In genomic region chr17:45260421-45260820, GRCm38 (mm10) we compare ENCODE assay signal across 17 mouse cellular contexts.
"Had no signal": no experiment of that assay in that cellular context is flagged by ENCODE, and none has a peak within 500 bp of the region (broad histone marks: within the 10 kb centered on the region; RNA-seq: fewer than 3 reads in every experiment).

No protein-coding gene starts in this region.

- H3K9me3 ChIP-seq: neural tube, embryonic 12.5 days; neural tube, embryonic 13.5 days; neural tube, embryonic 15.5 days; stomach, embryonic 15.5 days had no signal

- H3K27ac ChIP-seq: neural tube, embryonic 12.5 days; neural tube, embryonic 13.5 days; neural tube, embryonic 15.5 days; stomach, embryonic 15.5 days; stomach, postnatal 0 days had no signal

- H3K9ac ChIP-seq: neural tube, embryonic 12.5 days; neural tube, embryonic 13.5 days; neural tube, embryonic 15.5 days; stomach, embryonic 15.5 days had no signal

- H3K4me2 ChIP-seq: neural tube, embryonic 12.5 days; neural tube, embryonic 13.5 days; neural tube, embryonic 15.5 days; stomach, embryonic 15.5 days had no signal

- H3K36me3 ChIP-seq: neural tube, embryonic 12.5 days; neural tube, embryonic 13.5 days; neural tube, embryonic 15.5 days; stomach, embryonic 15.5 days had no signal

- H3K4me3 ChIP-seq: neural tube, embryonic 12.5 days; neural tube, embryonic 13.5 days; neural tube, embryonic 15.5 days; stomach, embryonic 15.5 days had no signal

- H3K27me3 ChIP-seq: neural tube, embryonic 12.5 days; neural tube, embryonic 13.5 days; neural tube, embryonic 15.5 days; stomach, embryonic 15.5 days had no signal

- H3K4me1 ChIP-seq: neural tube, embryonic 12.5 days; neural tube, embryonic 13.5 days; neural tube, embryonic 15.5 days; stomach, embryonic 15.5 days had no signal

- DNase-seq: retina, postnatal 1 day; right cerebral cortex, adult 18-20 months; right cerebral cortex, postnatal 14 days; right cerebral cortex, postnatal 25 days; right cerebral cortex, postnatal 4 days; spleen, adult 18-20 months; thymus, adult 18-20 months; thymus, adult 2 months; thymus, postnatal 14 days; thymus, postnatal 25 days; thymus, postnatal 36 days; thymus, postnatal 4 days had no signal
